11 mouse cellular contexts compared by ENCODE assay signal in genomic region chr19:59939711-59940110, GRCm38 (mm10). TPM values are rescaled to one million over a fixed set of nuclear protein-coding genes. Genes with fewer than 3 reads are reported as not detected.
DNase-seq lines count a peak whose midpoint lies in the region; ATAC-seq and TF ChIP-seq lines count a peak whose summit lies in the region.
"Had no signal": no experiment of that assay in that cellular context is flagged by ENCODE, and none has a peak within 500 bp of the region (broad histone marks: within the 10 kb centered on the region; RNA-seq: fewer than 3 reads in every experiment).

No protein-coding gene starts in this region.

- DNase-seq in cerebellum, adult 11-12 months: peak; percentile 10
- no peak for DNase-seq in cerebellum, postnatal 36 days
- DNase-seq in layer of hippocampus, postnatal 36 days: peak; percentile 14 to 16
- DNase-seq in layer of hippocampus, postnatal 25 days (ENCODE audit: extremely low spot score in 1 of 2, low spot score in 1 of 2): no peak
- peak; percentile 25 for DNase-seq in kidney, adult 2 months
- DNase-seq in lung, postnatal 10 days: peak; percentile 24
- no peak for DNase-seq in thymus, postnatal 14 days
- no peak for DNase-seq in stomach, postnatal 0 days (ENCODE audit: low spot score)
- DNase-seq: B cell, adult 2 months had no signal

- H3K9me3 ChIP-seq in stomach, postnatal 0 days (ENCODE audit: control insufficient read depth, low read length): no peaks in the 10 kb centered on the region
- H3K9me3 ChIP-seq: embryonic facial prominence, embryonic 15.5 days had no signal

- H3K27me3 ChIP-seq in kidney, adult 2 months (replicated peaks; ENCODE audit: control insufficient read depth, insufficient read depth, low read length): no peaks in the 10 kb centered on the region
- no peaks in the 10 kb centered on the region for H3K27me3 ChIP-seq in stomach, postnatal 0 days (ENCODE audit: control insufficient read depth, insufficient read depth, low read length)
- H3K27me3 ChIP-seq: embryonic facial prominence, embryonic 15.5 days had no signal

- no peak overlapping the region for H3K4me2 ChIP-seq in stomach, postnatal 0 days (replicated peaks; ENCODE audit: low read depth)
- H3K4me2 ChIP-seq: liver, embryonic 11.5 days had no signal

- H3K9ac ChIP-seq in stomach, postnatal 0 days (ENCODE audit: low read length): no peak overlapping the region
- H3K9ac ChIP-seq: embryonic facial prominence, embryonic 15.5 days had no signal

- 54% methylated on average over 5 of the region's 5 CpGs for WGBS in kidney, adult 2 months
- 78% methylated on average over 5 of the region's 5 CpGs for WGBS in stomach, postnatal 0 days

- H3K4me1 ChIP-seq in kidney, adult 2 months (ENCODE audit: control insufficient read depth, insufficient read depth, low read length): peaks cover 8% of the 10 kb centered on the region; the same call in 1 of the 2 replicates
- H3K4me1 ChIP-seq in stomach, postnatal 0 days (replicated peaks; ENCODE audit: control insufficient read depth, insufficient read depth): no peaks in the 10 kb centered on the region

- no peak for TF ChIP-seq CTCF in kidney, adult 2 months (conservative IDR thresholded peaks at IDR 0.05; ENCODE audit: insufficient read depth, insufficient read length, low read depth, low read length)
- TF ChIP-seq CTCF in stomach, postnatal 0 days (IDR thresholded peaks at IDR 0.05; ENCODE audit: low read depth): no peak

- no peak for TF ChIP-seq EP300 in stomach, postnatal 0 days (optimal IDR thresholded peaks at IDR 0.05)

- no peak for TF ChIP-seq POLR2A in kidney, adult 2 months (IDR thresholded peaks at IDR 0.05; ENCODE audit: low read depth, low read length)

- ATAC-seq in stomach, postnatal 0 days (ENCODE audit: low FRiP score, low TSS enrichment): no peak

- H3K27ac ChIP-seq in kidney, adult 2 months (ENCODE audit: insufficient read depth, low read depth, low read length): no peak overlapping the region
- H3K27ac ChIP-seq in stomach, postnatal 0 days (replicated peaks): no peak overlapping the region

- H3K36me3 ChIP-seq in kidney, adult 2 months (ENCODE audit: control insufficient read depth, insufficient read depth, low read length): no peaks in the 10 kb centered on the region
- no peaks in the 10 kb centered on the region for H3K36me3 ChIP-seq in stomach, postnatal 0 days (ENCODE audit: control insufficient read depth, insufficient read depth, low read length)
- H3K36me3 ChIP-seq: embryonic facial prominence, embryonic 15.5 days had no signal

- H3K4me3 ChIP-seq in kidney, adult 2 months (ENCODE audit: insufficient read depth, low read depth, low read length): no peak overlapping the region
- no peak overlapping the region for H3K4me3 ChIP-seq in stomach, postnatal 0 days (ENCODE audit: low read depth, low read length)
- H3K4me3 ChIP-seq: embryonic facial prominence, embryonic 15.5 days had no signal

RNA-seq across cellular contexts. Expression of gene Rab11fip2, which starts 3.7 kb away (rescaled TPM):
- total RNA-seq in layer of hippocampus, postnatal 36 days (2021): 10 to 100 TPM; 72.0 to 77.8 TPM
- 10 to 100 TPM; 67.7 to 78.0 TPM for total RNA-seq in layer of hippocampus, postnatal 25 days (2021)
- polyA plus RNA-seq in kidney, adult 2 months (2012; rRNA removed): 4.7 and 5.3 TPM in 2 replicates
- 2.2 and 2.9 TPM in 2 replicates for polyA plus RNA-seq in stomach, postnatal 0 days (2015; fragmentation: Nextera tagmentation; extraction: Ambion mirVana)

Comparison
In these comparisons a context has a peak if more than half of its experiments do, and no peak if none do; other contexts are left out.
1. DNase-seq: peak in cerebellum, adult 11-12 months (single experiment), layer of hippocampus, postnatal 36 days (2 of 2), kidney, adult 2 months (single experiment) and lung, postnatal 10 days (single experiment); none in cerebellum, postnatal 36 days (0 of 2), layer of hippocampus, postnatal 25 days (0 of 2), thymus, postnatal 14 days (single experiment) and stomach, postnatal 0 days (single experiment).